Mouse (Mus musculus) left cerebral cortex, postnatal 36 days (tissue): ENCODE results near the gene Tecta. TPM values are rescaled to one million over a fixed set of nuclear protein-coding genes. Genes with fewer than 3 reads are reported as not detected.

Experiments
- microRNA-seq: library from miRNA; unstranded; fragments of <30 nt; microRNA quantifications from one replicate; pipeline ENCODE4 v1.2.0, GENCODE M21; 2022
- total RNA-seq, 2 experiments: library from RNA; stranded (reverse); gene quantifications; 2 replicates each; pipeline ENCODE4 v1.2.3; 2021

Tecta gene
- total RNA-seq, 2 experiments from 2014 or later = 0.20 to 0.50 TPM

Small RNAs within 50 kb of the gene (microRNA-seq; reads per million reads assigned to microRNA genes)
- gene Gm44311 = not detected

Other genes starting within 250 kb of the Tecta start
- 10 to 100 TPM; 54.7 to 56.5 TPM for gene Sc5d, start 135.7 kb downstream of the Tecta start, total RNA-seq
- gene Tbcel, start 107.9 kb upstream of the Tecta start, total RNA-seq = 10 to 100 TPM; 50.5 to 55.9 TPM